Mouse (Mus musculus): ENCODE data around the gene Hecw2.

Hecw2 gene

GRCm38 (mm10) chr1:54119638-54120320 is 75.2 kb downstream of the Hecw2 start:
- in situ Hi-C loops (cut with MboI; ENCODE audit: unreplicated experiment in 2 of 2): no loop called here

- in situ Hi-C loops (cut with MboI; ENCODE audit: unreplicated experiment in 2 of 2): no loop called here
Observed at GRCm38 (mm10) chr1:54118342-54118973, 76.5 kb downstream of the Hecw2 start.

- in situ Hi-C loops (cut with MboI; ENCODE audit: unreplicated experiment in 2 of 2): no loop called here
Observed at GRCm38 (mm10) chr1:54110920-54111605, 83.9 kb downstream of the Hecw2 start.

GRCm38 (mm10) chr1:54109255-54109654 is 85.7 kb downstream of the Hecw2 start:
- in situ Hi-C loops (cut with MboI; ENCODE audit: unreplicated experiment in 2 of 2): no loop called here

GRCm38 (mm10) chr1:54106756-54107155 is 88.2 kb downstream of the Hecw2 start:
- in situ Hi-C loops (cut with MboI; ENCODE audit: unreplicated experiment in 2 of 2): no loop called here

GRCm38 (mm10) chr1:54079708-54080107 is 115.3 kb downstream of the Hecw2 start:
- in situ Hi-C loops (cut with MboI; ENCODE audit: unreplicated experiment in 2 of 2): no loop called here

- in situ Hi-C loops (cut with MboI; ENCODE audit: unreplicated experiment in 2 of 2): no loop called here
Observed at GRCm38 (mm10) chr1:54074456-54074855, 120.5 kb downstream of the Hecw2 start.

- in situ Hi-C loops (cut with MboI; ENCODE audit: unreplicated experiment in 2 of 2): no loop called here
Observed at GRCm38 (mm10) chr1:54070121-54070520, 124.8 kb downstream of the Hecw2 start.

- in situ Hi-C loops (cut with MboI; ENCODE audit: unreplicated experiment in 2 of 2): no loop called here
Observed at GRCm38 (mm10) chr1:54068248-54068647, 126.7 kb downstream of the Hecw2 start.

GRCm38 (mm10) chr1:54065434-54065833 is 129.5 kb downstream of the Hecw2 start:
- in situ Hi-C loops (cut with MboI; ENCODE audit: unreplicated experiment in 2 of 2): no loop called here

GRCm38 (mm10) chr1:54061078-54061477 is 133.9 kb downstream of the Hecw2 start:
- in situ Hi-C loops (cut with MboI; ENCODE audit: unreplicated experiment in 2 of 2): no loop called here

GRCm38 (mm10) chr1:54059731-54060130 is 135.2 kb downstream of the Hecw2 start:
- in situ Hi-C loops (cut with MboI; ENCODE audit: unreplicated experiment in 2 of 2): no loop called here

GRCm38 (mm10) chr1:54052771-54053170 is 142.2 kb downstream of the Hecw2 start:
- in situ Hi-C loops (cut with MboI; ENCODE audit: unreplicated experiment in 2 of 2): no loop called here

- in situ Hi-C loops (cut with MboI; ENCODE audit: unreplicated experiment in 2 of 2): no loop called here
Observed at GRCm38 (mm10) chr1:54046923-54047322, 148.0 kb downstream of the Hecw2 start.

GRCm38 (mm10) chr1:54039062-54039461 is 155.9 kb downstream of the Hecw2 start:
- in situ Hi-C loops (cut with MboI; ENCODE audit: unreplicated experiment in 2 of 2): no loop called here

GRCm38 (mm10) chr1:54017686-54018085 is 177.3 kb downstream of the Hecw2 start:
- in situ Hi-C loops (cut with MboI; ENCODE audit: unreplicated experiment in 2 of 2): no loop called here

GRCm38 (mm10) chr1:54015739-54016138 is 179.2 kb downstream of the Hecw2 start:
- in situ Hi-C loops (cut with MboI; ENCODE audit: unreplicated experiment in 2 of 2): no loop called here

- in situ Hi-C loops (cut with MboI; ENCODE audit: unreplicated experiment in 2 of 2): no loop called here
Observed at GRCm38 (mm10) chr1:54012414-54012813, 182.6 kb downstream of the Hecw2 start.

- in situ Hi-C loops (cut with MboI; ENCODE audit: unreplicated experiment in 2 of 2): no loop called here
Observed at GRCm38 (mm10) chr1:54009418-54010064, 185.4 kb downstream of the Hecw2 start.

GRCm38 (mm10) chr1:54005860-54006386 is 189.0 kb downstream of the Hecw2 start:
- in situ Hi-C loops (cut with MboI; ENCODE audit: unreplicated experiment in 2 of 2): no loop called here

GRCm38 (mm10) chr1:54003288-54003687 is 191.7 kb downstream of the Hecw2 start:
- in situ Hi-C loops (cut with MboI; ENCODE audit: unreplicated experiment in 2 of 2): no loop called here

All from v-Abl transformed pro-B cells (cell line).